Comparison of ENCODE assay signal across 8 mouse cellular contexts in genomic region chr11:5297148-5298006, GRCm38 (mm10). TPM values are rescaled to one million over a fixed set of nuclear protein-coding genes. Genes with fewer than 3 reads are reported as not detected.
DNase-seq lines count a peak whose midpoint lies in the region; ATAC-seq lines count a peak whose summit lies in the region.

No protein-coding gene starts in this region.

- no peaks in the 10 kb centered on the region for H3K36me3 ChIP-seq in midbrain, embryonic 10.5 days
- H3K36me3 ChIP-seq in midbrain, embryonic 16.5 days (ENCODE audit: control insufficient read depth, insufficient read depth, low read length): no peaks in the 10 kb centered on the region
- H3K36me3 ChIP-seq in embryonic facial prominence, embryonic 11.5 days (replicated peaks; ENCODE audit: control insufficient read depth, insufficient read depth, low read depth, low read length): no peaks in the 10 kb centered on the region
- H3K36me3 ChIP-seq in hindbrain, embryonic 14.5 days (replicated peaks; ENCODE audit: control insufficient read depth, insufficient read depth): no peaks in the 10 kb centered on the region
- no peaks in the 10 kb centered on the region for H3K36me3 ChIP-seq in liver, embryonic 11.5 days (ENCODE audit: control insufficient read depth, insufficient read depth, low read length)
- H3K36me3 ChIP-seq in neural tube, embryonic 13.5 days: no peaks in the 10 kb centered on the region

- no peak overlapping the region for H3K4me2 ChIP-seq in midbrain, embryonic 16.5 days (ENCODE audit: low read length)
- no peak overlapping the region for H3K4me2 ChIP-seq in embryonic facial prominence, embryonic 11.5 days (ENCODE audit: low read depth, low read length)
- H3K4me2 ChIP-seq in hindbrain, embryonic 14.5 days (replicated peaks): no peak overlapping the region
- 0 out of 2 replicates have a peak overlapping the region, but pooled peaks have one; percentile 4 for H3K4me2 ChIP-seq in liver, embryonic 11.5 days
- H3K4me2 ChIP-seq in neural tube, embryonic 13.5 days: 0 out of 2 replicates have a peak overlapping the region, but pooled peaks have one; percentile 9

- peak overlapping the region; percentile 64 for H3K27ac ChIP-seq in midbrain, embryonic 10.5 days (replicated peaks)
- no peak overlapping the region for H3K27ac ChIP-seq in midbrain, embryonic 16.5 days (ENCODE audit: low read length)
- H3K27ac ChIP-seq in embryonic facial prominence, embryonic 11.5 days (replicated peaks; ENCODE audit: low read depth, low read length): no peak overlapping the region; the same call in 1 of the 2 replicates
- H3K27ac ChIP-seq in hindbrain, embryonic 14.5 days: peak overlapping the region; percentile 3; the same call in 1 of the 2 replicates
- H3K27ac ChIP-seq in liver, embryonic 11.5 days (ENCODE audit: low read depth, low read length): no peak overlapping the region
- H3K27ac ChIP-seq in neural tube, embryonic 13.5 days (replicated peaks): 0 out of 2 replicates have a peak overlapping the region, but pooled peaks have one; percentile 6

- H3K9me3 ChIP-seq in midbrain, embryonic 10.5 days (replicated peaks): no peaks in the 10 kb centered on the region
- no peaks in the 10 kb centered on the region for H3K9me3 ChIP-seq in midbrain, embryonic 16.5 days (replicated peaks; ENCODE audit: control insufficient read depth, low read length, poor library complexity, severe bottlenecking)
- H3K9me3 ChIP-seq in embryonic facial prominence, embryonic 11.5 days (replicated peaks; ENCODE audit: control insufficient read depth, low read length): no peaks in the 10 kb centered on the region
- no peaks in the 10 kb centered on the region for H3K9me3 ChIP-seq in hindbrain, embryonic 14.5 days (ENCODE audit: control insufficient read depth, low read length)
- H3K9me3 ChIP-seq in liver, embryonic 11.5 days (ENCODE audit: control insufficient read depth, low read length): no peaks in the 10 kb centered on the region
- H3K9me3 ChIP-seq in neural tube, embryonic 13.5 days: no peaks in the 10 kb centered on the region

- H3K4me1 ChIP-seq in midbrain, embryonic 10.5 days: peaks cover 47% of the 10 kb centered on the region
- peaks cover 7% of the 10 kb centered on the region for H3K4me1 ChIP-seq in midbrain, embryonic 16.5 days (ENCODE audit: control insufficient read depth, insufficient read depth, low read length)
- H3K4me1 ChIP-seq in embryonic facial prominence, embryonic 11.5 days (ENCODE audit: control insufficient read depth, insufficient read depth, low read length): peaks cover 2% of the 10 kb centered on the region; the same call in 1 of the 2 replicates
- peaks cover 18% of the 10 kb centered on the region for H3K4me1 ChIP-seq in hindbrain, embryonic 14.5 days (replicated peaks; ENCODE audit: control insufficient read depth, insufficient read depth, low read length)
- H3K4me1 ChIP-seq in liver, embryonic 11.5 days (replicated peaks; ENCODE audit: control insufficient read depth, insufficient read depth, low read length): peaks cover 15% of the 10 kb centered on the region
- H3K4me1 ChIP-seq in neural tube, embryonic 13.5 days (replicated peaks): peaks cover 22% of the 10 kb centered on the region

- ATAC-seq in midbrain, embryonic 16.5 days: no peak
- ATAC-seq in embryonic facial prominence, embryonic 11.5 days (replicated peaks; ENCODE audit: insufficient number of reproducible peaks, low FRiP score, low TSS enrichment, low read depth): peak; percentile 65
- ATAC-seq in hindbrain, embryonic 14.5 days (ENCODE audit: low FRiP score): peak; percentile 66; the same call in 1 of the 2 replicates
- ATAC-seq in liver, embryonic 11.5 days (replicated peaks; ENCODE audit: low FRiP score): no peak; the same call in 1 of the 2 replicates
- peak; percentile 89 for ATAC-seq in neural tube, embryonic 13.5 days (ENCODE audit: low read depth)

- H3K4me3 ChIP-seq in midbrain, embryonic 10.5 days: no peak overlapping the region
- no peak overlapping the region for H3K4me3 ChIP-seq in midbrain, embryonic 16.5 days (ENCODE audit: low read depth, low read length)
- H3K4me3 ChIP-seq in embryonic facial prominence, embryonic 11.5 days (ENCODE audit: low read depth, low read length): no peak overlapping the region
- H3K4me3 ChIP-seq in hindbrain, embryonic 14.5 days (replicated peaks; ENCODE audit: low read length): no peak overlapping the region
- no peak overlapping the region for H3K4me3 ChIP-seq in liver, embryonic 11.5 days (ENCODE audit: low read depth, low read length)
- H3K4me3 ChIP-seq in neural tube, embryonic 13.5 days: no peak overlapping the region

- H3K27me3 ChIP-seq in midbrain, embryonic 10.5 days (ENCODE audit: low read depth, poor library complexity, severe bottlenecking): no peaks in the 10 kb centered on the region
- H3K27me3 ChIP-seq in midbrain, embryonic 16.5 days (ENCODE audit: control insufficient read depth, insufficient read depth, low read depth, low read length): no peaks in the 10 kb centered on the region
- H3K27me3 ChIP-seq in embryonic facial prominence, embryonic 11.5 days (ENCODE audit: control insufficient read depth, insufficient read depth, low read length): no peaks in the 10 kb centered on the region
- no peaks in the 10 kb centered on the region for H3K27me3 ChIP-seq in hindbrain, embryonic 14.5 days (ENCODE audit: control insufficient read depth, insufficient read depth, low read length)
- no peaks in the 10 kb centered on the region for H3K27me3 ChIP-seq in liver, embryonic 11.5 days (replicated peaks; ENCODE audit: control insufficient read depth, insufficient read depth, low read length)
- H3K27me3 ChIP-seq in neural tube, embryonic 13.5 days: no peaks in the 10 kb centered on the region

- WGBS in midbrain, embryonic 10.5 days: 39% methylated on average over 13 of the region's 13 CpGs
- WGBS in midbrain, embryonic 16.5 days: 24% methylated on average over 13 of the region's 13 CpGs
- WGBS in embryonic facial prominence, embryonic 11.5 days: 13% methylated on average over 13 of the region's 13 CpGs
- WGBS in hindbrain, embryonic 14.5 days: 38% methylated on average over 13 of the region's 13 CpGs
- 56% methylated on average over 13 of the region's 13 CpGs for WGBS in liver, embryonic 11.5 days
- WGBS in neural tube, embryonic 13.5 days: 40% methylated on average over 13 of the region's 13 CpGs

- DNase-seq in midbrain, embryonic 10.5 days (ENCODE audit: low spot score): peak; percentile 52
- DNase-seq in embryonic facial prominence, embryonic 11.5 days (ENCODE audit: low spot score): peak; percentile 67
- peak; percentile 52 for DNase-seq in hindbrain, embryonic 14.5 days (ENCODE audit: low spot score)
- DNase-seq in liver, embryonic 11.5 days (ENCODE audit: low spot score): no peak
- no peak for DNase-seq in frontal cortex, adult 2 months (ENCODE audit: extremely low spot score in 1 of 2, low spot score in 1 of 2)
- no peak for DNase-seq in left cerebral cortex, adult 11 months (ENCODE audit: low spot score)

- H3K9ac ChIP-seq in midbrain, embryonic 16.5 days (ENCODE audit: low read depth, low read length): no peak overlapping the region
- H3K9ac ChIP-seq in embryonic facial prominence, embryonic 11.5 days (replicated peaks; ENCODE audit: low read length): no peak overlapping the region
- H3K9ac ChIP-seq in hindbrain, embryonic 14.5 days: no peak overlapping the region
- H3K9ac ChIP-seq in liver, embryonic 11.5 days (ENCODE audit: low read depth, low read length): no peak overlapping the region
- no peak overlapping the region for H3K9ac ChIP-seq in neural tube, embryonic 13.5 days

RNA-seq across cellular contexts. Expression of gene Kremen1, which starts 36.0 kb away (rescaled TPM):
- polyA plus RNA-seq in midbrain, embryonic 10.5 days (2016; fragmentation: Nextera tagmentation; extraction: Ambion mirVana): 11.1 and 12.1 TPM in 2 replicates
- 4.0 and 4.8 TPM in 2 replicates for polyA plus RNA-seq in midbrain, embryonic 16.5 days (2015; fragmentation: Nextera tagmentation; extraction: Ambion mirVana)
- polyA plus RNA-seq in embryonic facial prominence, embryonic 11.5 days (2014; fragmentation: Nextera tagmentation; extraction: Ambion mirVana): 7.1 and 8.2 TPM in 2 replicates
- polyA plus RNA-seq in hindbrain, embryonic 14.5 days (2014; fragmentation: Nextera tagmentation; extraction: Ambion mirVana): 3.9 and 5.7 TPM in 2 replicates
- 4.6 and 5.2 TPM in 2 replicates for polyA plus RNA-seq in liver, embryonic 11.5 days (2014; fragmentation: Nextera tagmentation; extraction: Ambion mirVana)
- 7.7 and 8.5 TPM in 2 replicates for polyA plus RNA-seq in neural tube, embryonic 13.5 days (2015; fragmentation: Nextera tagmentation; extraction: Ambion mirVana)
- 11.6 and 12.7 TPM in 2 replicates for polyA plus RNA-seq in frontal cortex, adult 2 months (2012; rRNA removed)

Comparison
In these comparisons a context has a peak if more than half of its experiments do, and no peak if none do; other contexts are left out.
1. H3K27ac ChIP-seq: peak in midbrain, embryonic 10.5 days (single experiment), hindbrain, embryonic 14.5 days (single experiment) and neural tube, embryonic 13.5 days (single experiment); none in midbrain, embryonic 16.5 days (single experiment), embryonic facial prominence, embryonic 11.5 days (single experiment) and liver, embryonic 11.5 days (single experiment).
2. DNase-seq: peak in midbrain, embryonic 10.5 days (single experiment), embryonic facial prominence, embryonic 11.5 days (single experiment) and hindbrain, embryonic 14.5 days (single experiment); none in liver, embryonic 11.5 days (single experiment), frontal cortex, adult 2 months (0 of 2) and left cerebral cortex, adult 11 months (single experiment).
3. ATAC-seq: peak in embryonic facial prominence, embryonic 11.5 days (single experiment), hindbrain, embryonic 14.5 days (single experiment) and neural tube, embryonic 13.5 days (single experiment); none in midbrain, embryonic 16.5 days (single experiment) and liver, embryonic 11.5 days (single experiment).
4. H3K4me2 ChIP-seq: peak in liver, embryonic 11.5 days (single experiment) and neural tube, embryonic 13.5 days (single experiment); none in midbrain, embryonic 16.5 days (single experiment), embryonic facial prominence, embryonic 11.5 days (single experiment) and hindbrain, embryonic 14.5 days (single experiment).